Mouse (Mus musculus): ENCODE results near the gene Gucy2f. TPM values are rescaled to one million over a fixed set of nuclear protein-coding genes. Genes with fewer than 3 reads are reported as not detected.
A peak's percentile ranks its signal among the peaks of the same experiment; 100 is the strongest.

The Gucy2f gene
- total RNA-seq, 2 experiments from 2014 or later = 0.52 to 0.67 TPM

GRCm38 (mm10) chrX:142182026-142182425, 14.7 kb downstream of the Gucy2f start:
- Histone ChIP-seq H3K27ac (no peak overlapping the region), H3K4me3 (no peak overlapping the region)
- no peak for TF ChIP-seq CTCF (conservative IDR thresholded peaks at IDR 0.05)
- DNase-seq (ENCODE audit: low spot score in 2 of 2) = no peak

- Histone ChIP-seq H3K27ac (no peak overlapping the region), H3K4me3 (no peak overlapping the region)
- no peak for DNase-seq (ENCODE audit: low spot score in 2 of 2)
- TF ChIP-seq CTCF (conservative IDR thresholded peaks at IDR 0.05) = no peak
Observed at GRCm38 (mm10) chrX:142176981-142177380, 19.8 kb downstream of the Gucy2f start.

- no peak for TF ChIP-seq CTCF (conservative IDR thresholded peaks at IDR 0.05)
- no peak for DNase-seq (ENCODE audit: low spot score in 2 of 2)
- Histone ChIP-seq H3K27ac (no peak overlapping the region), H3K4me3 (no peak overlapping the region)
Observed at GRCm38 (mm10) chrX:142115779-142116178, 81.0 kb downstream of the Gucy2f start.

- no peak for DNase-seq (ENCODE audit: low spot score in 2 of 2)
- H3K27ac ChIP-seq = no peak overlapping the region
- no peak overlapping the region for H3K4me3 ChIP-seq
- no peak for TF ChIP-seq CTCF (conservative IDR thresholded peaks at IDR 0.05)
Observed at GRCm38 (mm10) chrX:142111236-142111635, 85.5 kb downstream of the Gucy2f start.

GRCm38 (mm10) chrX:142096904-142097303, 99.8 kb downstream of the Gucy2f start:
- Histone ChIP-seq H3K4me3 (no peak overlapping the region), H3K27ac (no peak overlapping the region)
- DNase-seq (ENCODE audit: low spot score in 2 of 2) = peak; percentile 16 to 46
- peak; percentile 78 for TF ChIP-seq CTCF (conservative IDR thresholded peaks at IDR 0.05)

- H3K27ac ChIP-seq = no peak overlapping the region
- no peak for TF ChIP-seq CTCF (conservative IDR thresholded peaks at IDR 0.05)
- no peak overlapping the region for H3K4me3 ChIP-seq
Observed at GRCm38 (mm10) chrX:142095579-142095978, 101.2 kb downstream of the Gucy2f start.

GRCm38 (mm10) chrX:142062585-142062984, 134.1 kb downstream of the Gucy2f start:
- no peak for TF ChIP-seq CTCF (conservative IDR thresholded peaks at IDR 0.05)
- Histone ChIP-seq H3K4me3 (no peak overlapping the region), H3K27ac (no peak overlapping the region)
- no peak for DNase-seq (ENCODE audit: low spot score in 2 of 2)

More at GRCm38 (mm10) chrX:142095579-142095978, 101.2 kb downstream of the Gucy2f start:
- peak in 1 of 2 experiments; percentile 1 for DNase-seq (ENCODE audit: low spot score in 2 of 2)

Other genes with a start within 250 kb of the Gucy2f start
- gene Nxt2, start 29.8 kb upstream of the Gucy2f start, total RNA-seq (2021) = 10 to 100 TPM; 26.7 to 27.8 TPM
- 1 to 10 TPM; 3.4 to 3.9 TPM for gene Kcne1l, start 109.4 kb upstream of the Gucy2f start, total RNA-seq (2021)
- gene Acsl4, start 193.6 kb upstream of the Gucy2f start, total RNA-seq (2021) = 10 to 100 TPM; 60.3 to 72.2 TPM